Mouse (Mus musculus): ENCODE results near the gene Gm13723. TPM values are rescaled to one million over a fixed set of nuclear protein-coding genes. Genes with fewer than 3 reads are reported as not detected.

The Gm13723 gene
- not detected in 2 replicates for polyA plus RNA-seq (2012; rRNA removed)

- TF ChIP-seq POLR2A (IDR thresholded peaks at IDR 0.05; ENCODE audit: extremely low read depth, insufficient read depth, low read length) (no peak), CTCF (IDR thresholded peaks at IDR 0.05; ENCODE audit: extremely low read depth, insufficient read depth, low read length) (no peak)
- Histone ChIP-seq H3K4me3 (ENCODE audit: insufficient read depth, low read length) (no peak within 1 kb of the TSS), H3K27ac (ENCODE audit: insufficient read depth, low read length) (no peak within 1 kb of the TSS), H3K4me1 (ENCODE audit: control insufficient read depth, insufficient read depth, low read length) (no peaks in the 10 kb centered on the region)
Measured at GRCm38 (mm10) chr2:86874702-86875101, at the start of gene Gm13723. Gm13723 (minus strand) TSS chr2:86874802.

GRCm38 (mm10) chr2:86905647-86906046, 31.0 kb upstream of the Gm13723 start:
- no peak overlapping the region for H3K4me3 ChIP-seq (ENCODE audit: insufficient read depth, low read length)
- H3K4me1 ChIP-seq (ENCODE audit: control insufficient read depth, insufficient read depth, low read length) = no peaks in the 10 kb centered on the region
- H3K27ac ChIP-seq (ENCODE audit: insufficient read depth, low read length) = no peak overlapping the region
- TF ChIP-seq POLR2A (IDR thresholded peaks at IDR 0.05; ENCODE audit: extremely low read depth, insufficient read depth, low read length) = no peak
- TF ChIP-seq CTCF (IDR thresholded peaks at IDR 0.05; ENCODE audit: extremely low read depth, insufficient read depth, low read length) = no peak

DNA sequence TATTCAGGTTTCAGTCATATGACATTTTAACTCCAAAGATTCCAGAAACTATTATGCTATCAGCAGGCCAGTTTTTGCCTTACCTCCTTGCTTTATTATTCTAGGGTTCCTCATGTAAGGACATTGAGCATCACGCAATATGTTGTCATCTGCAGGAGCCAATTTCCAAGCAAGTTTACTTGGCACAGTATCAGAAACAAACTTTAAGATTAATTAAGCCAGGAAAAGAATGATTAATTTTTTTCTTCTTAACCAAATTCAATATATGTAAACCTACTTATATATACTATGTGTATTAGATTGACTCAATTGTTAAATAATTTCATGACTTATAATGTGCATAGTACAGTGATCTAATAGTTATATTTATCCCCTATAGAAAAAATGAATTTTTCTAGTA, 17.5 kb upstream of the Gm13723 start, which contains the start of gene Olfr1097:
Gene Olfr1097, minus strand, starts transcription at position 101 of the 400 bp plus-strand sequence.
- Histone ChIP-seq H3K4me3 (ENCODE audit: insufficient read depth, low read length) (no peak within 1 kb of the TSS), H3K4me1 (ENCODE audit: control insufficient read depth, insufficient read depth, low read length) (no peaks in the 10 kb centered on the region)

GRCm38 (mm10) chr2:86851596-86851995, 23.0 kb downstream of the Gm13723 start, which contains the start of gene Olfr1095:
Olfr1095 (minus strand) TSS chr2:86851696.
- no peak within 1 kb of the TSS for H3K4me3 ChIP-seq (ENCODE audit: insufficient read depth, low read length)
- H3K4me1 ChIP-seq (ENCODE audit: control insufficient read depth, insufficient read depth, low read length) = no peaks in the 10 kb centered on the region
- no peak for TF ChIP-seq POLR2A (IDR thresholded peaks at IDR 0.05; ENCODE audit: extremely low read depth, insufficient read depth, low read length)
- no peak for TF ChIP-seq CTCF (IDR thresholded peaks at IDR 0.05; ENCODE audit: extremely low read depth, insufficient read depth, low read length)
- no peak within 1 kb of the TSS for H3K27ac ChIP-seq (ENCODE audit: insufficient read depth, low read length)

More for the DNA sequence above, 17.5 kb upstream of the Gm13723 start, which contains the start of gene Olfr1097:
- TF ChIP-seq POLR2A (IDR thresholded peaks at IDR 0.05; ENCODE audit: extremely low read depth, insufficient read depth, low read length) (no peak), CTCF (IDR thresholded peaks at IDR 0.05; ENCODE audit: extremely low read depth, insufficient read depth, low read length) (no peak)
- no peak within 1 kb of the TSS for H3K27ac ChIP-seq (ENCODE audit: insufficient read depth, low read length)

DNA sequence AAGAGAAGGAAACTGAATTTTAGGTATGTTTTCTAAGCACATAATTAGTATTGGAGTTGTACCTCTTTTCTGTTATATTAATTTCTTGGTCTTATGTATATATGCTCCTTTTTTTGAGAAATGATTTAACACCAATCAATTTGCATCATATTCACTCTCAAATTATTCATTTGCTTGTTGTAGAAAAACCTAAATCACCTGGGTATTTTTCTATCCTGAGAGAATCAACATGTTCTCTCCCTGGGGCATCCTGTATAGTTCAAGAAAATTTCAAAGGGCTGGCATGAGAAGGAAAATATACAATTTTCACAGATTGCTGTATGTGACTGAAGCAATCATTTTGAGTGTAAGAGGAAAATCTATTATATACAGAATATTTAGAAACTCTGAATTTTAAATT, 50.2 kb downstream of the Gm13723 start, which contains the start of gene Olfr1094:
Gene Olfr1094, plus strand, starts transcription at position 301 of the 400 bp plus-strand sequence.
- H3K4me1 ChIP-seq (ENCODE audit: control insufficient read depth, insufficient read depth, low read length) = no peaks in the 10 kb centered on the region
- TF ChIP-seq POLR2A (IDR thresholded peaks at IDR 0.05; ENCODE audit: extremely low read depth, insufficient read depth, low read length) = no peak
- no peak for TF ChIP-seq CTCF (IDR thresholded peaks at IDR 0.05; ENCODE audit: extremely low read depth, insufficient read depth, low read length)
- H3K27ac ChIP-seq (ENCODE audit: insufficient read depth, low read length) = no peak within 1 kb of the TSS
- H3K4me3 ChIP-seq (ENCODE audit: insufficient read depth, low read length) = no peak within 1 kb of the TSS

Other genes starting within 250 kb of the Gm13723 start
- gene Olfr1084, start 235.1 kb downstream of the Gm13723 start, polyA plus RNA-seq (2012; rRNA removed) = not detected in 2 replicates
- not detected in 2 replicates for gene Olfr1085, start 212.8 kb downstream of the Gm13723 start, polyA plus RNA-seq (2012; rRNA removed)
- gene Olfr1086, start 194.7 kb downstream of the Gm13723 start, polyA plus RNA-seq (2012; rRNA removed) = not detected in 2 replicates
- not detected in 2 replicates for gene Olfr1087, start 176.4 kb downstream of the Gm13723 start, polyA plus RNA-seq (2012; rRNA removed)
- not detected in 2 replicates for gene Olfr1089, start 141.1 kb downstream of the Gm13723 start, polyA plus RNA-seq (2012; rRNA removed)
- gene Olfr1090, start 115.8 kb downstream of the Gm13723 start, polyA plus RNA-seq (2012; rRNA removed) = not detected in 2 replicates
- gene Olfr1093, start 92.3 kb downstream of the Gm13723 start, polyA plus RNA-seq (2012; rRNA removed) = not detected in 2 replicates
- gene Olfr141, start 64.8 kb downstream of the Gm13723 start, polyA plus RNA-seq (2012; rRNA removed) = not detected in 2 replicates
- not detected in 2 replicates for gene Olfr1094, start 50.1 kb downstream of the Gm13723 start, polyA plus RNA-seq (2012; rRNA removed)
- not detected in 2 replicates for gene Olfr1095, start 23.1 kb downstream of the Gm13723 start, polyA plus RNA-seq (2012; rRNA removed)
- gene Olfr1097, start 17.4 kb upstream of the Gm13723 start, polyA plus RNA-seq (2012; rRNA removed) = not detected in 2 replicates
- not detected in 2 replicates for gene Olfr1098, start 49.7 kb upstream of the Gm13723 start, polyA plus RNA-seq (2012; rRNA removed)
- gene Olfr1099, start 85.9 kb upstream of the Gm13723 start, polyA plus RNA-seq (2012; rRNA removed) = not detected in 2 replicates
- not detected in 2 replicates for gene Olfr1100, start 105.2 kb upstream of the Gm13723 start, polyA plus RNA-seq (2012; rRNA removed)
- not detected in 2 replicates for gene Olfr1101, start 116.4 kb upstream of the Gm13723 start, polyA plus RNA-seq (2012; rRNA removed)
- not detected in 2 replicates for gene Olfr1102, start 123.6 kb upstream of the Gm13723 start, polyA plus RNA-seq (2012; rRNA removed)
- not detected in 2 replicates for gene Olfr1104, start 152.3 kb upstream of the Gm13723 start, polyA plus RNA-seq (2012; rRNA removed)
- gene Olfr1105, start 161.7 kb upstream of the Gm13723 start, polyA plus RNA-seq (2012; rRNA removed) = not detected in 2 replicates
- not detected in 2 replicates for gene Olfr1106, start 177.5 kb upstream of the Gm13723 start, polyA plus RNA-seq (2012; rRNA removed)
- not detected in 2 replicates for gene Olfr1107, start 201.0 kb upstream of the Gm13723 start, polyA plus RNA-seq (2012; rRNA removed)
- not detected in 2 replicates for gene Olfr1109, start 221.2 kb upstream of the Gm13723 start, polyA plus RNA-seq (2012; rRNA removed)
- gene Olfr259, start 239.8 kb upstream of the Gm13723 start, polyA plus RNA-seq (2012; rRNA removed) = not detected in 2 replicates